Mouse (Mus musculus): ENCODE data around the gene Elf2.
"Not testable (repeated sequence)": the region's sequence is repeated elsewhere in the genome, so short reads cannot be mapped to it uniquely, and the experiment has no call there.

Elf2 gene

DNA sequence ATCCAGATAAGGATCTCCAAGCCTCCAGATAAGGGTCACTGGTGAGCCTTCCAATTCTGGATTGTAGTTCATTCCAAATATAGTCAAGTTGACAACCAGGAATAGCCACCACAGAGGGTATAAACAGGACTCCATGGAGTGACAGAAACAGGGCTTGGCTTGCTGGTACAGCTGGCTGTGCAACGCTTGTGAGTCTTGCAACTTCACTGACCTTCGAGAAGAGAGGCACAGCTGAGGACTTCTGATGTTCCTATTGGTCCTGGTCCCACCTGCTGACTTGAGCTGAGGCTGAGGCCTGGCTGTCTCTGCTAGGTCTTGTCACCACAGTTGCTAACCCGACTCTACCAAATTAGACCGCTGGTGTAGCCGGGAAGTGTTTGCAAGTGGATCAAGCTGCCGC lies 122.1 kb downstream of the Elf2 start:
- DNase-seq (ENCODE audit: low read depth, low spot score) = not testable (repeated sequence)

DNA sequence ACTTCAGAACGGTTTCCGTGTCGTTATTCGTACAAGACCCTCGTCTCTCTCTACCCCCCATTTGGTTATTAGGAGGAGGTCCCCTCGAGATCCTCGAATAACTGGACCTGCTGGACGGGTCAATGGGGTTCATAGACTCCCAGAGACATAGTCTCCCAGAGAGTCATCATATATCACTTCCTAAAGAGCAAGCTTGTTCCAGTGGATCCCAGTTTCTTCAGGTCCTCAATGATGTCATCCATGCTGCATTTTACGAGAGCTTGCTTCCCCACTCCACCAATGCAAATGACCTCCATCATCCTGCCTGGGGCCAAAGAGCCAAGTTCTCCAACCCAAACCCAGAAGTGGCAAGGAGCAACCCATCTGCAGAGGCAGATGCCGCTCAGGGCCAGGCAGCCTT lies 124.1 kb downstream of the Elf2 start:
- not testable (repeated sequence) for DNase-seq (ENCODE audit: low read depth, low spot score)

DNA sequence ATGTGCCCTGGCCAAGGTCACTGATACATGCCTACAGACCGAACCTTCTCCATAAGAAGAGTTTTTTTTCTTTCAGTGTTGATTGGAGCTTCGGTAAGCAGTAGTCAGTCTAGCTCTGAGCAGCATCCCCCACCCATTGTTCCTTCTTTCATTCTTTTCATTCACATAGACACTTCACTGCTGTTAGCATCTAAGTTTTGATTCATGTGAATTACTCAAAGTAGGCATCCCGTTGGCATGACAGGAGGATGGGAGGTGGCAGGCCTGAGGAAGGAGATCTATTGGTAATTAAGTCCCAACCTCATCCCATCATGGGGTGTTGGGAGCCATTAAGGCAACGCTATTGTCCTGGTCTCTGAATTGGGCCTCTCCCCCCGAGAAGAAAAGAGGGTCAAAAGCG lies 124.8 kb downstream of the Elf2 start:
- no peak for DNase-seq (ENCODE audit: low read depth, low spot score)

DNA sequence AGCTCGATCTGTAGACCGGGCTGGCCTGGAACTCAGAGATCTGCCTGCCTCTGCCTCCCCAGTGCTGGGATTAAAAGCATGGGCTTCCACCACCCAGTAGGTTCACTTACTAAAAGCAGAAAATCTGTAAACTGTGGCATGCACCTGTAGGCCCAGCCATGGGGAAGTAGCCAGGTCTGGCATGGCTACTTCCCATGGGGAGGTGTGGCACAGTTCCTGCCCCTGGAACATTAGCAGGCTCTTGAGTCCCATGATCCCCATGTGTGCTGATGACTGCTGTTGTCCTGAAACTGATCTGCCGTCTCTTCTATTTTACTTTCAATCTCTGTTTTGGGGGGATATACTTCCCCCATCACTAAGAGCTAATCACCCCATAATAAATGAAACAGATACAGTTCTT lies 127.4 kb downstream of the Elf2 start:
- DNase-seq (ENCODE audit: low read depth, low spot score) = no peak

DNA sequence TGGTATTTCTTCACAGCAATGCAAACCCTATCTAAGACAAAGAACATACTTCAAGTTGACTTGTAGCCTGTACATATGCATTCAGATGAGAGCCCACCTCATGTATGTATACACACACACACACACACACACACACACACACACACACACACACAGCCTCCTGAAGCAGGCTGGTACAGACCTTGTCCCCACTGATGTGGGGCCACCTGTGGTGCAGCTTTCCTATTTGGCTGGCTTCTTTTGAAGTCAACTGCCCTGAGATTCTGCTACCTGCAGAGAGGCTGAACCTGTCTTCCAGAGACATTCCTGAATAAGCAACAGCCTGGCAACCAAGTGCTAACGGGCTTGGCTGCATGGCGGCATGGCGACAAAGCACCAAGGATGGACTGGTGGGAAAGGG lies 130.0 kb downstream of the Elf2 start:
- DNase-seq (ENCODE audit: low read depth, low spot score) = no peak

DNA sequence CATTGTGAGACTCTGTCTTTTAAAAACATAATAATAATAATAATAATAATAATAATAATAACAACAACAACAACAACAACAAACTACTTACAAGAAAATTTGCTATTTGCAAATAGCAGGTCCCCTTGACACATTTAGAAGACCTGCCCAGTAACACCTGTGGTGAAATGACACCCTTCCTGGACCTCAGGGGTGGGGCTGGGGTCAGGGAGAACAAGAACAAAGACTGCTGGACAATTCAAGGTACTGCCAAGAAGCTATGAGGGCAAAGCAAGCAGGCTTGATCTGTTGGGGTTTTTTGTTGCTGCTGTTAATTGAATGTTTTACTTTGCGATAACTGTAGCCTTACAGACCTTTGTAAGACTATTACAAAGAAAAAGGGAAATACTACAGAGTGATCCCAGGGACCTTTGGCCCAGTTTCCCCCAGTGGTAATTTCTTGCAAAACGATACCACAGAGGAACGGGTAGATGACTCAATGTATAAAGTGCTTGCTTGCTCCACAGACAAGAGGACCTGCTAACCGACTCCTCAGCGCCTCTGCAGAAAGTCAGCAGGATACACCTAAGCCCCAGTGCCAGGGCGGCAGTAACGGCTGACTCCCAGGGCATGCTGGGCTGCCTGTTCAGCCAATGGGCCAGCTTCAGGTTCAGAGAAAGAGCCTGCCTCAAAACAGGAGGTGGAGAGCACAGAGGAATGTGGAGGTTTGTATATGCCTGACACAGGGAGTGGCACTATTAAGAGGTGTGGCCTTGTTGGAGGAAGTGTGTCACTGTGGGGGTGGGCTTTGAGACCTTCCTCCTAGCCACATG lies 130.8 kb downstream of the Elf2 start:
- DNase-seq (ENCODE audit: low read depth, low spot score) = no peak

DNA sequence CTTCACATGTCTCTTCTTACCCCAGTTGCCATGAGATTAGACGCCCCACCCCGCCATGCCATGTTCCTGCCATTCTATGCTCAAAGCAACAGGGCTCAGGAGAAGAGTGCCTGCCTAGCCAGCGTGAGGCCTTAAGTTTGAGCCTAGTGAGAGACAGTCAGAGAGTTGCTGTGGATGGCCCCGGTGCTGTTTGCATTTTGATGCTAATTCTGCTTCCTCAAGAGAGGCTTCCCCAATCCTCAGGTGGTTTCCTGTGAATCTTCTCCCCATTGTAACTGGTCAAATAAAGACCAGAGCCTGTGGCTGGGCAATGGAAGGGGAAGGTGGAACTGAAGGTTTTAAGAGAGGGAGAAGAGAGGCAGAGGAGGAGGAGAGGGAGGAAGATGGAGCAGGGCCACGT lies 131.8 kb downstream of the Elf2 start:
- no peak for DNase-seq (ENCODE audit: low read depth, low spot score)

DNA sequence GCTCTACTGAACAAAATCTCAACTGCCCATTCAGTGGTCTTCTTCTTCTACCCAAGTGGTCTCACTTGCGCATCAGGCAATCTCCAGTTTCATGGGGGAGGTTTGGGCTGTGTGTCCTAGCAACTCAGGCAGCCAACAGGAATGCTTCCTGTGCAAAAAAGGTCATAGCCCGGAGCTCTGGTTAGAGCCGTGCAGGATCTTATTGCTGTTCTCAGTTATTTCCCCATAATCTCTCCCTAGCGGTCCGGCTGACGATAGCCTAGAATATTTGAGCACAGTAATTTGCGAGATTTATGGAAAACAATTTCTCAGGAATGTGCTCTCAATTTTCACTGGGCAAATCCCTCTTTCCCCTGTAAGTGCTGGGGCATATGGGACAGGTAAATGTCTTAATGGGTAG lies 133.9 kb downstream of the Elf2 start:
- DNase-seq (ENCODE audit: low read depth, low spot score) = no peak

DNA sequence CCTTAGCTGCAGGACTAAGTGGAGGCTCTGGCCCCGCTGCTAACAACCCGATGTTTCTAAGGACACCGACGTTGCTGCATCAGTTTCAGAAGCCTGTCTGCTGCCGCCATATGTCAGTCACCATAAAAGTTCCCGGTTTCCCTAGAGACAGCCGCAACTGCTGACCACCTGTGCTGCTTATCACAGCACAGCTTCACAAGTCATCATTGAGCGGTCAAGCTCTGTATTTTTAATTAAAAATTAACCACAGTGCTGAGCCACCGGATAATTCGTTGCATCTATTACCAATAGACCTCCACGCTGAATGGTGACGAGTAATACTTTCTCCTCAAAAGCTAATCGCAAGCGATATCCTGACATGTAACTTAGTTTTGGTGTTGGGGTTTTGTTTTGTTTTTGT lies 135.6 kb downstream of the Elf2 start:
- no peak for DNase-seq (ENCODE audit: low read depth, low spot score)

DNA sequence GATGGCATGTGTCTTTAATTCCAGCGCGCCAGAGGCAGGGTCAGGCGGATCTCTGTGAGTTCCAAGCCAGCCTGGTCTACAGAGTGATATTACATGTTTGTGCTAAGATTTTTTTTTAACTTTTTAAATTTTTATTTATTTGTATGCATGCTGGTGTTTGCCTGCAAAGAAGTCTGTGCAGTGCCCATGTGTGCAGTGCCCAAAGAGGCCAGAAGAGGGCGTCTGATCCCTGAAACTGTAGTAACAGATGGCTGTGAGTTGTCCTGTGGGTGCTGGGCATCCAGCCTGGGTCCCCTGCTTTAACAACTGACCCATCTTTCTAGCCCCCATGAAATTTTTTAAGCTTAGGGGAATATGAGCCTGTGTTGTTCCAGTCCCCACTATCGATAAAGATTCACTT lies 136.0 kb downstream of the Elf2 start:
- no peak for DNase-seq (ENCODE audit: low read depth, low spot score)

DNA sequence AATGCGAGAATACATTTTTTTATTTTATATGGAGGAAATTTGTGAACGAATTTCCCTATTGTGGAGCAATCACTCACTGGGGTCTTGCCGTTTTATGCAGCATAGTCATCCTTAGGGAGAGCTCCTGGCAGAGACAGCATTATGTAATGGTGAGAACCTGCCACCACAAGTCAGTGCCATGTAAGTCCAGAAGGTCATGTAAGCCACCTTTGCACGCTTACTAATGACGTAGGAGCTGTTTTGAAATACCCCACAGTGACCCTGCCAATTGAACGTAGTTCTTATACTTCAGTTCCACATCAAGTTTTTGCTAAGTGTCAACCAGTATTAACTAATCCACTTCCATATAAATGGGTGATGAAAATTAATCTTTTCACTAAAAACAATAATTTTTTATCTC lies 136.6 kb downstream of the Elf2 start:
- no peak for DNase-seq (ENCODE audit: low read depth, low spot score)
